Mouse (Mus musculus) forebrain, embryonic 14.5 days (tissue): ENCODE measurements around the gene Eif4g3. TPM values are rescaled to one million over a fixed set of nuclear protein-coding genes. Genes with fewer than 3 reads are reported as not detected.

ENCODE experiments used
- ATAC-seq: fragments of 200-750 bp; cut with Nextera tagmentation; 2 replicates; pipeline ENCODE4 v1.8.0; 2017; ENCODE audit warnings: mild to moderate bottlenecking, moderate library complexity
- DNase-seq: peaks from one replicate; pipeline ENCODE4 v3.0.0-alpha.2; 2015; ENCODE audit warnings: low spot score
- H3K27ac ChIP-seq: fragments of 300-500 bp; sonication (generic); 2 replicates; pipeline ENCODE4 v1.5.1; 2014; ENCODE audit warnings: low read depth, mild to moderate bottlenecking, control low read depth, low read length, moderate library complexity
- H3K27me3 ChIP-seq: fragments of 300-500 bp; sonication (generic); replicated peaks from 2 replicates; pipeline ENCODE4 v1.6.1; 2014; ENCODE audit warnings: low read length, control low read depth, mixed read lengths; ENCODE audit not compliant: control insufficient read depth, insufficient read depth
- H3K36me3 ChIP-seq: fragments of 300-500 bp; sonication (generic); 2 replicates; pipeline ENCODE4 v1.6.1; 2014; ENCODE audit warnings: low read length, control low read depth; ENCODE audit not compliant: control insufficient read depth, insufficient read depth
- H3K4me1 ChIP-seq: fragments of 300-500 bp; sonication (generic); 2 replicates; pipeline ENCODE4 v1.6.1; 2014; ENCODE audit warnings: antibody characterized with exemption, low read length, control low read depth; ENCODE audit not compliant: control insufficient read depth, insufficient read depth
- H3K4me2 ChIP-seq: fragments of 300-500 bp; sonication (generic); 2 replicates; pipeline ENCODE4 v1.6.1; 2014; ENCODE audit warnings: mild to moderate bottlenecking, control low read depth, low read length
- H3K4me3 ChIP-seq: fragments of 300-500 bp; sonication (generic); 2 replicates; pipeline ENCODE4 v1.5.1; 2014; ENCODE audit warnings: low read depth, low read length, control low read depth
- H3K9ac ChIP-seq: fragments of 300-500 bp; sonication (generic); 2 replicates; pipeline ENCODE4 v1.6.1; 2014; ENCODE audit warnings: mild to moderate bottlenecking, low read length, control low read depth, moderate library complexity
- H3K9me3 ChIP-seq: fragments of 300-500 bp; sonication (generic); replicated peaks from 2 replicates; pipeline ENCODE4 v1.6.1; 2016; ENCODE audit warnings: low read length, control low read depth, mixed read lengths; ENCODE audit not compliant: control insufficient read depth
- WGBS: fragments of 180-500 bp; shearing (Covaris S2); extraction: QIAGEN DNeasy Blood & Tissue Kit; methylation state at CpG from one replicate; pipeline ENCODE4 v1.1.7; 2014; 5-methylcytosine and 5-hydroxymethylcytosine counted together
- polyA plus RNA-seq: library from polyadenylated mRNA; unstranded; fragments of >200 nt; fragmentation: Nextera tagmentation; extraction: Ambion mirVana; gene quantifications from 2 replicates; pipeline ENCODE4 v1.2.1, GENCODE M21; 2014

Gene Eif4g3
- polyA plus RNA-seq, 1 experiment from 2014 or later, result 31.6 TPM

GRCm38 (mm10) chr4:138023403-138024100 is 30.7 kb downstream of the Eif4g3 start:
- Histone ChIP-seq H3K9me3 (no peaks in the 10 kb centered on the region), H3K36me3 (peaks cover 27% of the 10 kb centered on the region), H3K27me3 (no peaks in the 10 kb centered on the region), H3K9ac (no peak overlapping the region), H3K4me3 (no peak overlapping the region), H3K4me2 (no peak overlapping the region), H3K4me1 (0 out of 2 replicates have a peak, but pooled peaks cover 3% of the 10 kb centered on the region), H3K27ac (no peak overlapping the region)
- DNase-seq (no peak), ATAC-seq (no peak)
- WGBS, result 95% methylated on average over 9 of the region's 9 CpGs

DNA sequence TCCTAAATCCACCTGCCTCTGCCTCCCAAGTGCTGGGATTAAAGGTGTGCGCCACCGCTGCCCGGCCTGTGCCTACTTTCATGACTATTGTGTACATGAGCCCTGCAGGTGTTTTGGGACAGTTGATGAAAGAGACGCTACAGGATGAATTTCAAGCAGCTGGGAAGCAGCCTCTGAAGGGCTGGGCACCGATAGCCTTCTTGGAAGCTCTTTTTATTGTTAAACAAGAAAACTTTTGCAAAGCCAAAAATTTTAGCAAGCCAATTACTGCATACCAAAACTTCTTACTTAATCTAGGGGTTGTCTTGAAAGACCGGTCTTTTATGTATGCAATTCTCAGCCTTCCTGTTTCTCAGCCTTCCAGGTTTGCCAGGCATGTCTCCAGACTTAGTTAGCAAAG is 36.3 kb downstream of the Eif4g3 start:
- no peak for DNase-seq
- H3K27ac ChIP-seq, result no peak overlapping the region
- no peaks in the 10 kb centered on the region for H3K27me3 ChIP-seq
- no peak overlapping the region for H3K9ac ChIP-seq
- H3K36me3 ChIP-seq, result peaks cover 51% of the 10 kb centered on the region
- H3K4me1 ChIP-seq, result no peaks in the 10 kb centered on the region
- no peaks in the 10 kb centered on the region for H3K9me3 ChIP-seq
- WGBS, result 76% methylated on average over 6 of the region's 6 CpGs
- H3K4me2 ChIP-seq, result no peak overlapping the region
- no peak overlapping the region for H3K4me3 ChIP-seq
- no peak for ATAC-seq

- 0 out of 2 replicates have a peak overlapping the region, but pooled peaks have one; percentile 5 for H3K27ac ChIP-seq
- no peaks in the 10 kb centered on the region for H3K27me3 ChIP-seq
- H3K9ac ChIP-seq, result no peak overlapping the region
- 92% methylated on average over 10 of the region's 10 CpGs for WGBS
- H3K9me3 ChIP-seq, result no peaks in the 10 kb centered on the region
- ATAC-seq, result no peak
- no peaks in the 10 kb centered on the region for H3K4me1 ChIP-seq
- no peak overlapping the region for H3K4me3 ChIP-seq
- H3K4me2 ChIP-seq, result no peak overlapping the region
- no peak for DNase-seq
- peaks cover 46% of the 10 kb centered on the region for H3K36me3 ChIP-seq
Measured at GRCm38 (mm10) chr4:138031828-138032227, 39.0 kb downstream of the Eif4g3 start.

DNA sequence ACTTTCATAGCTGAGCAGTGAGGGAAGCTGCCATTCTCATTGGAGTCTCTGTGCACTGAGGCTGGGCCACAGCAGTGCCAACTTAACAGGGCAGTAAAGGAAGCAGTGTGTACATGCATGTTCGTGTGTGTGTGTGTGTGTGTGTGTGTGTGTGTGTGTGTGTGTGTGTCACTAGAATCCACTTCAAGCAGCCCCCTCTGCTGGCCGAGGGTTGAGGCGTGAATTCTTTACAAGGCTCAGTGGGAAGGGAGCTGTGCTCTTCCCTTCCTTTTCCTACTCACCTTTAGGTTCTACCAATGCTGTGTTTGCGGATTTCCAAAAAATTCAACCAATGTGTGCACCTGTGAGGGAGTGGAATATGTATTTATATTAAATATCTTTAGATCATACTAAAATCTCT is 41.0 kb downstream of the Eif4g3 start:
- Histone ChIP-seq H3K4me2 (no peak overlapping the region), H3K4me1 (no peaks in the 10 kb centered on the region), H3K36me3 (peaks cover 35% of the 10 kb centered on the region), H3K9me3 (no peaks in the 10 kb centered on the region), H3K27me3 (no peaks in the 10 kb centered on the region), H3K9ac (no peak overlapping the region), H3K27ac (no peak overlapping the region), H3K4me3 (no peak overlapping the region)
- ATAC-seq (no peak), DNase-seq (no peak)
- 89% methylated on average over 4 of the region's 4 CpGs for WGBS

DNA sequence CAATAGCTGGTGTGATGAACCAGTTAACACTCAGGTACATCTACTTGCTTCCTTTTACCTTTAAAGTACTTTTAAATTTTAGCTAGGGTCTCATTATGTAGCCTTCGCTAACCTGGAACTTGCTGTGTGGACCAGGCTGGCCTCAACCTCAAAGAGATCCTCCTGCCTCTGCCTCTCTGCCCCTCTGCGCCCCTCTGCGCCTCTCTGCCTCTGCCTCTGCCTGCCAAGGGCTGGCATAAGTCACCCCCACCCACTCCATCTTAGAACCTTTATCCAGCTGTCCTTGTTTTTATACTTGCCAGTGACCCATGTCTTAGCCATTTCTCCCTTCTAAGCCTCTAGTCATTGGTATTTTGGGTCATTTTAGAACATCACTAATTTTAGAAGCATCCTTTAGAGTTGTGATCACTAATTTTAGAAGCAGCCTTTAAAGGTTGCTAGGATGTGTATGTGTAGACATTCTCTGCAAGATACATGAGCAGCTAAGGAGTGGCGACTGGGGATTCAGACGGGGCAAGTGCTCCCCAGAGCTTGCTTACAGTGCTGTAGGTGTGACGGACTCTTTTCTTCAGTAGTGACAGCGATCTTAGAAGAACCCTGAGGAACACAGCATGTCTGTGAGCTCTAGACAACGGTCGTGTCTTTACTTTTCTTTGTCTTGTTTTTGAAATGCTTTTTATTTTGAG is 42.8 kb downstream of the Eif4g3 start:
- H3K36me3 ChIP-seq, result peaks cover 29% of the 10 kb centered on the region
- WGBS, result 90% methylated on average over 9 of the region's 9 CpGs

GRCm38 (mm10) chr4:138037110-138037509 is 44.3 kb downstream of the Eif4g3 start:
- peaks cover 21% of the 10 kb centered on the region for H3K36me3 ChIP-seq
- DNase-seq, result no peak
- 44% methylated on average over 8 of the region's 8 CpGs for WGBS
- H3K9ac ChIP-seq, result 0 out of 2 replicates have a peak overlapping the region, but pooled peaks have one; percentile 14
- no peak overlapping the region for H3K4me2 ChIP-seq
- H3K4me1 ChIP-seq, result peaks cover 3% of the 10 kb centered on the region; the same call in 1 of the 2 replicates
- H3K27ac ChIP-seq, result peak overlapping the region; percentile 23; the same call in 1 of the 2 replicates
- no peaks in the 10 kb centered on the region for H3K9me3 ChIP-seq
- H3K27me3 ChIP-seq, result no peaks in the 10 kb centered on the region
- no peak overlapping the region for H3K4me3 ChIP-seq
- no peak for ATAC-seq

More for the DNA sequence above, 42.8 kb downstream of the Eif4g3 start:
- ATAC-seq, result no peak
- no peak overlapping the region for H3K9ac ChIP-seq
- H3K4me3 ChIP-seq, result no peak overlapping the region
- no peaks in the 10 kb centered on the region for H3K27me3 ChIP-seq
- no peak overlapping the region for H3K4me2 ChIP-seq
- no peak overlapping the region for H3K27ac ChIP-seq
- DNase-seq, result no peak
- no peaks in the 10 kb centered on the region for H3K4me1 ChIP-seq
- H3K9me3 ChIP-seq, result no peaks in the 10 kb centered on the region

DNA sequence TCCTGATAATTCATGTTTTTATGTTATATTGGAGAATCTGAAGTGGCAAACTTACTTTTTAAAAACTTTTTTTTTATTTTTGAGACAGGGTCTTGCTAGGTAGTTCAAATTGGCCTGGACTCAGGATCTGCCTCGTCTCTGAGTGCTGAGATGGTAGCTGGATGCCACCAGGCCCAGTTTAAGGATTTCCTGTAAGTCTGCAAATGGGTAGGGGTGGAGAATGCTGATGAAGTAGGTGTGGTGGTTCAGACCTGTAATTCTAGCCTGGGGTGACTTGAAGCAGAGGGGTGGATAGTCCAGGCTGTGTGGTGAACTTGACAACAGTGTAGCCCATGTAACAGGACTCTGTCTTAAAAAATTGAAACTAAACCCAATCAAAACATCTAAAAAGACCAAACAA is 45.1 kb downstream of the Eif4g3 start:
- 87% methylated on average over 1 of the region's 1 CpGs for WGBS
- Histone ChIP-seq H3K27me3 (no peaks in the 10 kb centered on the region), H3K27ac (no peak overlapping the region), H3K4me3 (no peak overlapping the region), H3K9ac (no peak overlapping the region), H3K4me1 (peaks cover 4% of the 10 kb centered on the region; the same call in 1 of the 2 replicates), H3K9me3 (no peaks in the 10 kb centered on the region), H3K36me3 (peaks cover 15% of the 10 kb centered on the region), H3K4me2 (no peak overlapping the region)
- ATAC-seq (no peak), DNase-seq (no peak)

GRCm38 (mm10) chr4:138038365-138039274 is 45.8 kb downstream of the Eif4g3 start:
- Histone ChIP-seq H3K9ac (no peak overlapping the region), H3K9me3 (no peaks in the 10 kb centered on the region), H3K4me2 (no peak overlapping the region), H3K4me3 (no peak overlapping the region), H3K36me3 (peaks cover 12% of the 10 kb centered on the region), H3K27ac (no peak overlapping the region), H3K4me1 (peaks cover 4% of the 10 kb centered on the region; the same call in 1 of the 2 replicates), H3K27me3 (no peaks in the 10 kb centered on the region)
- WGBS, result 77% methylated on average over 13 of the region's 13 CpGs
- DNase-seq, result no peak
- ATAC-seq, result no peak
